Mouse (Mus musculus) MEL (cell line): ENCODE measurements around the gene Gm9195. TPM values are rescaled to one million over a fixed set of nuclear protein-coding genes. Genes with fewer than 3 reads are reported as not detected.

Experiments used
- DNase-seq: peaks from one replicate; pipeline ENCODE4 v3.0.0; 2011; ENCODE audit warnings: low read depth, low spot score
- H3K27ac ChIP-seq: 2 replicates; pipeline ENCODE4 v1.5.1; 2012; ENCODE audit warnings: low read depth, mild to moderate bottlenecking, control low read depth, low read length, moderate library complexity; ENCODE audit not compliant: control insufficient read depth
- H3K27me3 ChIP-seq, 2 experiments: fragments of 150-350 bp in 1 of 2; sonication (generic) in 1 of 2; 2 replicates each; pipeline ENCODE4 v1.6.1; 2012; ENCODE audit warnings: low read length in 2 of 2, mild to moderate bottlenecking in 2 of 2, improper control_type of control experiment in 1 of 2, moderate library complexity in 1 of 2; ENCODE audit not compliant: insufficient read depth in 2 of 2, control insufficient read depth in 1 of 2
- H3K36me3 ChIP-seq, 2 experiments: 2 replicates each; pipeline ENCODE4 v1.6.1; 2012 to 2014; ENCODE audit warnings: low read length in 2 of 2, improper control_type of control experiment in 1 of 2, inconsistent platforms in 1 of 2, mild to moderate bottlenecking in 1 of 2; ENCODE audit not compliant: insufficient read depth in 2 of 2, control insufficient read depth in 1 of 2
- H3K4me1 ChIP-seq, 2 experiments: fragments of 150-350 bp in 1 of 2; sonication (generic) in 1 of 2; 2 replicates each; pipeline ENCODE4 v1.6.1; 2012; ENCODE audit warnings: low read length in 2 of 2, improper control_type of control experiment in 1 of 2, mild to moderate bottlenecking in 1 of 2; ENCODE audit not compliant: insufficient read depth in 2 of 2, control insufficient read depth in 1 of 2
- H3K4me3 ChIP-seq, 2 experiments: fragments of 150-350 bp in 1 of 2; sonication (generic) in 1 of 2; 2 replicates each; pipeline ENCODE4 v1.5.1; 2012; ENCODE audit warnings: low read depth in 2 of 2, low read length in 2 of 2, mild to moderate bottlenecking in 2 of 2, moderate library complexity in 2 of 2, control low read depth in 1 of 2, improper control_type of control experiment in 1 of 2; ENCODE audit not compliant: control insufficient read depth in 1 of 2, insufficient read depth in 1 of 2
- H3K79me2 ChIP-seq: 2 replicates; pipeline ENCODE4 v1.6.1; 2012; ENCODE audit warnings: mild to moderate bottlenecking, low read length, moderate library complexity; ENCODE audit not compliant: control insufficient read depth, poor library complexity, insufficient read depth
- H3K9ac ChIP-seq: 2 replicates; pipeline ENCODE4 v1.6.1; 2012; ENCODE audit warnings: low read depth, mild to moderate bottlenecking, control low read depth, low read length, moderate library complexity; ENCODE audit not compliant: control insufficient read depth, poor library complexity, severe bottlenecking
- H3K9me3 ChIP-seq: fragments of 150-350 bp; sonication (generic); replicated peaks from 2 replicates; pipeline ENCODE4 v1.6.1; 2012; ENCODE audit warnings: mild to moderate bottlenecking, low read length, improper control_type of control experiment, moderate library complexity; ENCODE audit not compliant: insufficient read depth
- CHD2 ChIP-seq: IDR thresholded peaks from 2 replicates; pipeline ENCODE4 v1.6.1; 2011; ENCODE audit warnings: low read length, improper control_type of control experiment
- CTCF ChIP-seq, 3 experiments: IDR thresholded peaks in 2 of 3; conservative IDR thresholded peaks in 1 of 3; 2 replicates each; pipeline ENCODE4 v1.5.1; 2011 to 2012; ENCODE audit warnings: low read length in 3 of 3, low read depth in 2 of 3, mild to moderate bottlenecking in 2 of 3, improper control_type of control experiment in 1 of 3, inconsistent platforms in 1 of 3, mixed read lengths in 1 of 3, moderate library complexity in 1 of 3; ENCODE audit not compliant: control insufficient read depth in 1 of 3, insufficient read depth in 1 of 3, poor library complexity in 1 of 3, severe bottlenecking in 1 of 3
- E2F4 ChIP-seq: IDR thresholded peaks from 2 replicates; pipeline ENCODE4 v1.6.1; 2011; ENCODE audit warnings: low read depth, low read length, improper control_type of control experiment, borderline replicate concordance
- ETS1 ChIP-seq: IDR thresholded peaks from 2 replicates; pipeline ENCODE4 v1.6.1; 2012; ENCODE audit warnings: low read depth, mild to moderate bottlenecking, inconsistent platforms, low read length, improper control_type of control experiment, moderate library complexity
- GABPA ChIP-seq: IDR thresholded peaks from 2 replicates; pipeline ENCODE4 v1.6.1; 2012; ENCODE audit warnings: low read depth, mild to moderate bottlenecking, inconsistent platforms, low read length, improper control_type of control experiment, moderate library complexity
- JUND ChIP-seq: IDR thresholded peaks from 2 replicates; pipeline ENCODE4 v1.6.1; 2011; ENCODE audit warnings: low read depth, mild to moderate bottlenecking, improper control_type of control experiment, low read length
- KAT2A ChIP-seq: conservative IDR thresholded peaks from 2 replicates; pipeline ENCODE4 v1.6.1; 2012; ENCODE audit warnings: low read depth, low read length, improper control_type of control experiment, inconsistent platforms
- MAFK ChIP-seq: IDR thresholded peaks from 2 replicates; pipeline ENCODE4 v1.6.1; 2011; ENCODE audit warnings: low read depth, mild to moderate bottlenecking, low read length, improper control_type of control experiment, borderline replicate concordance
- MAX ChIP-seq: IDR thresholded peaks from 2 replicates; pipeline ENCODE4 v1.6.1; 2011; ENCODE audit warnings: low read length, improper control_type of control experiment
- MAZ ChIP-seq: IDR thresholded peaks from 2 replicates; pipeline ENCODE4 v1.6.1; 2012; ENCODE audit warnings: low read depth, mild to moderate bottlenecking, inconsistent platforms, low read length, improper control_type of control experiment
- MXI1 ChIP-seq: IDR thresholded peaks from 2 replicates; pipeline ENCODE4 v1.6.1; 2011; ENCODE audit warnings: mild to moderate bottlenecking, low read depth, low read length, improper control_type of control experiment
- MYB ChIP-seq: IDR thresholded peaks from 2 replicates; pipeline ENCODE4 v1.6.1; 2011; ENCODE audit warnings: mild to moderate bottlenecking, low read depth, low read length, improper control_type of control experiment
- MYC ChIP-seq: IDR thresholded peaks from 2 replicates; pipeline ENCODE4 v1.6.1; 2011; ENCODE audit warnings: low read depth, mild to moderate bottlenecking, low read length, improper control_type of control experiment, moderate library complexity
- NELFE ChIP-seq: IDR thresholded peaks from 2 replicates; pipeline ENCODE4 v1.6.1; 2011; ENCODE audit warnings: low read depth, low read length, improper control_type of control experiment
- NRF1 ChIP-seq: IDR thresholded peaks from 2 replicates; pipeline ENCODE4 v1.6.1; 2014; ENCODE audit warnings: low read depth, mild to moderate bottlenecking, inconsistent platforms, low read length, improper control_type of control experiment, moderate library complexity; ENCODE audit not compliant: poor library complexity, insufficient read depth, severe bottlenecking
- POLR2A ChIP-seq, 2 experiments: IDR thresholded peaks; 2 replicates each; pipeline ENCODE4 v1.6.1; 2011 to 2012; ENCODE audit warnings: low read length in 2 of 2, mild to moderate bottlenecking in 2 of 2, control low read depth in 1 of 2, improper control_type of control experiment in 1 of 2, low read depth in 1 of 2, moderate library complexity in 1 of 2; ENCODE audit not compliant: control insufficient read depth in 1 of 2, insufficient read depth in 1 of 2, poor library complexity in 1 of 2
- POLR2AphosphoS5 ChIP-seq: IDR thresholded peaks from 2 replicates; pipeline ENCODE4 v1.6.1; 2012; ENCODE audit warnings: low read depth, borderline replicate concordance, mild to moderate bottlenecking, inconsistent platforms, low read length, moderate library complexity, mixed read lengths
- RAD21 ChIP-seq: IDR thresholded peaks from 2 replicates; pipeline ENCODE4 v1.6.1; 2011; ENCODE audit warnings: mild to moderate bottlenecking, low read depth, low read length, improper control_type of control experiment
- RCOR1 ChIP-seq: IDR thresholded peaks from 2 replicates; pipeline ENCODE4 v1.6.1; 2012; ENCODE audit warnings: low read depth, mild to moderate bottlenecking, inconsistent platforms, low read length, improper control_type of control experiment
- SIN3A ChIP-seq: IDR thresholded peaks from 2 replicates; pipeline ENCODE4 v1.6.1; 2012; ENCODE audit warnings: low read length, improper control_type of control experiment, inconsistent platforms
- SMC3 ChIP-seq: IDR thresholded peaks from 2 replicates; pipeline ENCODE4 v1.6.1; 2011; ENCODE audit warnings: low read depth, low read length, improper control_type of control experiment
- TAL1 ChIP-seq: IDR thresholded peaks from 2 replicates; pipeline ENCODE4 v1.6.1; 2012; ENCODE audit warnings: mild to moderate bottlenecking, inconsistent platforms, low read length, moderate library complexity, mixed read lengths
- TBP ChIP-seq: IDR thresholded peaks from 2 replicates; pipeline ENCODE4 v1.8.0; 2011; ENCODE audit warnings: low read depth, low read length, improper control_type of control experiment
- TCF12 ChIP-seq: IDR thresholded peaks from 2 replicates; pipeline ENCODE4 v1.6.1; 2014; ENCODE audit warnings: low read depth, mild to moderate bottlenecking, inconsistent platforms, low read length, improper control_type of control experiment, moderate library complexity
- UBTF ChIP-seq: IDR thresholded peaks from 2 replicates; pipeline ENCODE4 v1.6.1; 2012; ENCODE audit warnings: low read depth, mild to moderate bottlenecking, inconsistent platforms, low read length, improper control_type of control experiment, moderate library complexity, borderline replicate concordance; ENCODE audit not compliant: insufficient read depth
- USF2 ChIP-seq, 2 experiments: IDR thresholded peaks; 2 replicates each; pipeline ENCODE4 v1.6.1; 2011 to 2012; ENCODE audit warnings: improper control_type of control experiment in 2 of 2, low read length in 2 of 2, borderline replicate concordance in 1 of 2, inconsistent platforms in 1 of 2, low read depth in 1 of 2, mild to moderate bottlenecking in 1 of 2; ENCODE audit not compliant: insufficient read depth in 1 of 2
- ZKSCAN1 ChIP-seq: IDR thresholded peaks from 2 replicates; pipeline ENCODE4 v1.6.1; 2012; ENCODE audit warnings: low read depth, mild to moderate bottlenecking, inconsistent platforms, low read length, improper control_type of control experiment, moderate library complexity
- ZNF384 ChIP-seq: IDR thresholded peaks from 2 replicates; pipeline ENCODE4 v1.6.1; 2012; ENCODE audit warnings: low read depth, mild to moderate bottlenecking, inconsistent platforms, low read length, improper control_type of control experiment
- polyA plus RNA-seq, 2 experiments: library from polyadenylated mRNA; stranded (reverse) in 1 of 2; unstranded in 1 of 2; fragments of >175 nt in 1 of 2; fragments of >200 nt in 1 of 2; gene quantifications; 2 replicates each; pipeline versions ENCODE4 v1.2.1 to v1.2.4; 2012; ENCODE audit warnings: low replicate concordance in 2 of 2, low read depth in 1 of 2; ENCODE audit not compliant: insufficient read length in 2 of 2, insufficient read depth in 1 of 2, missing spikeins in 1 of 2
- total RNA-seq: library from RNA; depleted of rRNA; stranded (reverse); fragments of 300-350 nt; gene quantifications from 2 replicates; pipeline ENCODE4 v1.2.3, GENCODE M21; 2012

The Gm9195 gene
- total and polyA plus RNA-seq, 3 experiments, result not detected

GRCm38 (mm10) chr14:72442936-72443335 lies 48.7 kb downstream of the Gm9195 start:
- no peaks in the 10 kb centered on the region for H3K9me3 ChIP-seq
- no peaks in the 10 kb centered on the region for H3K36me3 ChIP-seq
- TF ChIP-seq TBP (no peak), USF2 (IDR thresholded peaks at IDR 0.05; ENCODE audit: borderline replicate concordance in 1 of 2, insufficient read depth in 1 of 2, low read depth in 1 of 2, low read length in 2 of 2) (no peak), TCF12 (no peak), ZNF384 (no peak), CHD2 (no peak), RCOR1 (no peak), MAX (no peak)
- TF ChIP-seq, all 39 proteins: peak for 0
- H3K79me2 ChIP-seq, result no peaks in the 10 kb centered on the region
- no peaks in the 10 kb centered on the region for H3K4me1 ChIP-seq
- H3K9ac ChIP-seq, result no peak overlapping the region
- H3K27ac ChIP-seq, result no peak overlapping the region
- H3K27me3 ChIP-seq, result no peaks in the 10 kb centered on the region
- DNase-seq, result no peak
- no peak overlapping the region for H3K4me3 ChIP-seq

- Histone ChIP-seq H3K27ac (no peak overlapping the region), H3K36me3 (no peaks in the 10 kb centered on the region)
Observed at GRCm38 (mm10) chr14:72440929-72441328, 50.7 kb downstream of the Gm9195 start.

GRCm38 (mm10) chr14:72440436-72440835 lies 51.2 kb downstream of the Gm9195 start:
- Histone ChIP-seq H3K27me3 (no peaks in the 10 kb centered on the region), H3K27ac (no peak overlapping the region), H3K9me3 (no peaks in the 10 kb centered on the region), H3K9ac (no peak overlapping the region), H3K4me3 (no peak overlapping the region), H3K36me3 (no peaks in the 10 kb centered on the region), H3K4me1 (no peaks in the 10 kb centered on the region), H3K79me2 (no peaks in the 10 kb centered on the region)
- TF ChIP-seq GABPA (no peak), NELFE (no peak), POLR2A (IDR thresholded peaks at IDR 0.05; ENCODE audit: control insufficient read depth in 1 of 2, insufficient read depth in 1 of 2, low read depth in 1 of 2, low read length in 2 of 2, poor library complexity in 1 of 2) (no peak), CTCF (IDR thresholded peaks at IDR 0.05 in 2 of 3, conservative IDR thresholded peaks at IDR 0.05 in 1 of 3; ENCODE audit: control insufficient read depth in 1 of 3, insufficient read depth in 1 of 3, low read depth in 2 of 3, low read length in 3 of 3, poor library complexity in 1 of 3, severe bottlenecking in 1 of 3) (no peak), MAFK (no peak), SIN3A (no peak), NRF1 (no peak), POLR2AphosphoS5 (no peak), ZKSCAN1 (no peak), MXI1 (no peak), MYB (no peak), ETS1 (no peak), ZNF384 (no peak), JUND (no peak), MYC (no peak), MAZ (no peak), CHD2 (no peak), RAD21 (no peak), TCF12 (no peak)
- no peak for DNase-seq

More at GRCm38 (mm10) chr14:72440929-72441328, 50.7 kb downstream of the Gm9195 start:
- H3K27me3 ChIP-seq, result no peaks in the 10 kb centered on the region
- H3K79me2 ChIP-seq, result no peaks in the 10 kb centered on the region
- no peak for DNase-seq
- H3K9me3 ChIP-seq, result no peaks in the 10 kb centered on the region
- H3K9ac ChIP-seq, result no peak overlapping the region
- H3K4me3 ChIP-seq, result no peak overlapping the region
- no peak for TF ChIP-seq KAT2A
- no peak for TF ChIP-seq E2F4
- no peak for TF ChIP-seq SMC3
- no peak for TF ChIP-seq TBP
- no peak for TF ChIP-seq SIN3A
- TF ChIP-seq USF2 (IDR thresholded peaks at IDR 0.05; ENCODE audit: borderline replicate concordance in 1 of 2, insufficient read depth in 1 of 2, low read depth in 1 of 2, low read length in 2 of 2), result no peak
- no peak for TF ChIP-seq MAFK
- no peak for TF ChIP-seq TAL1
- no peak for TF ChIP-seq UBTF
- TF ChIP-seq ZNF384, result no peak
- no peaks in the 10 kb centered on the region for H3K4me1 ChIP-seq
